Mouse (Mus musculus) megakaryocyte, embryonic 14.5 days (primary cell): Measurements from ENCODE around the gene Ush1c. TPM values are rescaled to one million over a fixed set of nuclear protein-coding genes. Genes with fewer than 3 reads are reported as not detected.

Source experiments
- H3K27me3 ChIP-seq: replicated peaks from 2 replicates; pipeline ENCODE3; 2012; ENCODE audit warnings: inconsistent platforms
- H3K36me3 ChIP-seq: replicated peaks from 2 replicates; pipeline ENCODE3; 2012; ENCODE audit warnings: low read length, inconsistent platforms, mixed read lengths
- H3K4me1 ChIP-seq: 2 replicates; pipeline ENCODE4 v1.6.1; 2012; ENCODE audit warnings: inconsistent platforms
- H3K4me3 ChIP-seq: replicated peaks from 2 replicates; pipeline ENCODE3; 2012; ENCODE audit warnings: moderate library complexity, mild to moderate bottlenecking, inconsistent platforms
- H3K9me3 ChIP-seq: 2 replicates; pipeline ENCODE4 v1.6.1; 2012; ENCODE audit warnings: inconsistent platforms
- FLI1 ChIP-seq: IDR thresholded peaks from 2 replicates; pipeline ENCODE4 v1.6.1; 2012; ENCODE audit warnings: low read length, inconsistent platforms, mixed read lengths
- GATA1 ChIP-seq: IDR thresholded peaks from 3 replicates; pipeline ENCODE4 v1.6.1; 2012; ENCODE audit warnings: mixed read lengths, low read length, inconsistent platforms, borderline replicate concordance
- polyA plus RNA-seq: library from polyadenylated mRNA; stranded (reverse); fragments of >175 nt; gene quantifications from 2 replicates; pipeline ENCODE4 v1.2.3, GENCODE M21; 2012; ENCODE audit warnings: low replicate concordance; ENCODE audit not compliant: insufficient read depth

The Ush1c gene
- polyA plus RNA-seq, 1 experiment: not detected

DNA sequence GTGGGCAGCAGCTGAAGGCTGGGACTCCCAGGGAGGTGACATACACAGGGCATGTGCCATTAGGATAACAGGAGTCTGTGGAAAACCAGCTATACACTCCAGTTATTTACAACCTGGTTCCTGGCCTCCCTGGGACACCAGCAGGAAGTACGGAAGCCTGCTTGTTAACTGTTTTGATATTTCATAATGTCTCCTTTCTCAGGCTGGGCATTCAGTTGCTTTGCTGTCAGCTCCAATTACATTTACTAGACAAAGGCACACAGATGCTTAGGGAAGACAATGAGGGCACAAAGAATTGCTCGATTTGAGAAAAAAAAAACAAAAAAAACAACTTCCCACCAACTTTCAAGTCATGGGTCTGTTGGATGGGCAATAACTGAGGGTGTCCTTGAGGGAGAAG is 21.8 kb downstream of the Ush1c start:
- Histone ChIP-seq H3K36me3 (no peaks in the 10 kb centered on the region), H3K27me3 (peaks cover 70% of the 10 kb centered on the region), H3K4me3 (no peak overlapping the region), H3K4me1 (peaks cover 19% of the 10 kb centered on the region), H3K9me3 (no peaks in the 10 kb centered on the region)
- TF ChIP-seq FLI1 (no peak), GATA1 (no peak)

DNA sequence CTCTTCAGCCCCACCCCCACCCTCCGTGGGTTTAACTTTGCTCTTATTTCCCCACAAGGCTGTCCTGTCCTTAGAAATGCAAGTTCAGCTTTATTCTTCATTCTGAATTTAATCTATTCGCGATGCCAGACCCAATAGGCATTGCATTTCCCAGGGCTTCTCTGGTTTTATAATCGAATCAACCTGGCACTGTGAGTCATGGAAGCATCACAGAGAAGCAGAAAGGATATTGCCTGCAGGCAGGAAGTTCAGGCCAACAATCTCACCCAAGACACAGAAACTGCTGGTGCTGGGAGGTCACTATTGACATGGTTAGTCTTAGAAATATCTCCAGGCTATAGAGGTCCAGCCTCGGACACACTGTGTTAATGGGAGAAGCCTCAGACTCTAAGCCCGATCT is 28.0 kb downstream of the Ush1c start:
- no peaks in the 10 kb centered on the region for H3K9me3 ChIP-seq
- TF ChIP-seq GATA1 (no peak), FLI1 (no peak)
- peaks cover 59% of the 10 kb centered on the region for H3K27me3 ChIP-seq
- no peaks in the 10 kb centered on the region for H3K4me1 ChIP-seq
- no peaks in the 10 kb centered on the region for H3K36me3 ChIP-seq
- H3K4me3 ChIP-seq: no peak overlapping the region

DNA sequence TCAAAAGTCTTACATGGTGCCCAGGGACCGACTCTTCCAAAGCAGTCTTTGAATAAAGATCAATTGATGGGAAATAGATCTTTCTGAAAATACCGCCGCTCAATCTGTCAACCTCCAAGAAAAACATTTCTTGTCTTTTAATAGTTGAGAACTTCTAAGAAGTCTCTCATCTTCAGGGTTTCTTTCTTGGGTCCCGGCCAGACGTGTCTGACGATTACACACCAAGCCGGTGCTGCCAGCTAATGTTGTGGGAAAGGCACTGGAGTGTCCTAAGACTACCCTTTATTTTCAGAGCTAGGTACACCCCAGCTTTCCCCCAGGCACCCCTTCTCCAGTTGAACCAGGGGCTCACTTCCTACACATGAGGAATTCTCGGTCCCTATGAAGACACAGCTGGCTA is 30.2 kb downstream of the Ush1c start:
- no peak for TF ChIP-seq GATA1
- TF ChIP-seq FLI1: no peak
- Histone ChIP-seq H3K4me3 (no peak overlapping the region), H3K4me1 (no peaks in the 10 kb centered on the region), H3K9me3 (no peaks in the 10 kb centered on the region), H3K27me3 (peaks cover 61% of the 10 kb centered on the region), H3K36me3 (no peaks in the 10 kb centered on the region)

DNA sequence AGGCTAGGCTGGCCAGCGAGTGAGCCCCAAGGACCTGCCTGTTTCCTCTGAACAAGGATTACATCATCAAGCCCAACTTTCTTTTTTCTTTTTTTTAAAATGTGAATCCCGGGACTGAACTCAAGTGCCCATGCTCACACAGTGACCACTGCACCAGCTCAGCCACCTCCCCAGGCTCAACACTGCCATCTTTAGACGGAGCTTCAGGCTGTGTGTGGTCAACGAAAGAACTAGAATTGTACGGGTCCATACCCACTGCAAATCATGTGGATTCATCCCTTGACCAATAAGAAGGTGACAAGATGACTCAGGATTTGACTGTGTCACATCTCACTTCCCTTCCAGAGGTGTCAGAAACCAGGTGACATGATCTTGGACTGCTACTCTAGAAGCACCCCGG is 33.5 kb downstream of the Ush1c start:
- Histone ChIP-seq H3K27me3 (peaks cover 70% of the 10 kb centered on the region), H3K4me3 (no peak overlapping the region), H3K36me3 (no peaks in the 10 kb centered on the region)

DNA sequence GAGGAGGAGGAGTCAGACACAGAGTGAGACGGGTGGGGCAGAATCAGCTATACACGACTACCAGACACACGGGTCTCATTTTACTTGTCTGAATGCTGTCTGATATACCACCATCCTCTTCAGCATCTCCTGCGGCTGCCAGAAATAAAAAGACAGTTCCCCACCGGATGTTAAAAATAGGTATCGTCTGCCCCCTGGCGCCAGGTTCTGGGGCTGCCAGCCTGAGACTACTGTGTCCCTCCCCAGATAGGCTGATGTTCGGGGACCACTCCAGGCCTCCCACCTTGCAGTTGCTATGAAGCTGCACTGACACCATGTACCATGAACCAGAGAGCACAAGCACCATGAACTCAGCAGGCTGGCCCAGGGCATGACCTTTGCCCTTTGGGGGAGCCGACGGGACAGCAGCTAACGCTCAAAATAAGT is 34.2 kb downstream of the Ush1c start:
- Histone ChIP-seq H3K4me3 (no peak overlapping the region), H3K4me1 (0 out of 2 replicates have a peak, but pooled peaks cover 3% of the 10 kb centered on the region), H3K36me3 (no peaks in the 10 kb centered on the region), H3K9me3 (no peaks in the 10 kb centered on the region), H3K27me3 (peaks cover 72% of the 10 kb centered on the region)
- TF ChIP-seq FLI1 (no peak), GATA1 (no peak)

More for the DNA sequence above, 33.5 kb downstream of the Ush1c start:
- no peaks in the 10 kb centered on the region for H3K9me3 ChIP-seq
- no peak for TF ChIP-seq GATA1
- TF ChIP-seq FLI1: no peak
- H3K4me1 ChIP-seq: 0 out of 2 replicates have a peak, but pooled peaks cover 3% of the 10 kb centered on the region

DNA sequence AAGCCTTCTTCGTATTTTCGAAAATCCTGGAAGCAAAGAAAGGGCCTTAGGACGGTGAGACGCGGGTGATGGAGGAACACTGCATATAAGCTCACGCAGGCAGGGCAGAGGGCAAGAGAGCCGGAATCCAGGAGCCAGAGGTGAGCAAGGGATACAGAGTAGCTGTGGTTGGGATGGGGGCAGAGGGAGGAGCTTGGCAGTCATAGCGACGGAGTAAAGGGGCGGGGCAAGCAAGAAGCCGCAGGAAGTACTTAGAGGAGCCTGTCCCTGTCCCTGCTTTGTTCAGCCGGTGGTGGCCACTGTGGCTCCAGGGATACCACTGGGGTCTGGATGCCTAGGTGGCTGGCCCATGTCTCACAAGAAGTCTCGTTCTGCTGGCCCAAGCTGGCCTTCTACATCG is 36.7 kb downstream of the Ush1c start:
- Histone ChIP-seq H3K36me3 (no peaks in the 10 kb centered on the region), H3K9me3 (no peaks in the 10 kb centered on the region), H3K4me3 (no peak overlapping the region), H3K27me3 (peaks cover 74% of the 10 kb centered on the region), H3K4me1 (0 out of 2 replicates have a peak, but pooled peaks cover 3% of the 10 kb centered on the region)
- TF ChIP-seq GATA1 (no peak), FLI1 (no peak)

DNA sequence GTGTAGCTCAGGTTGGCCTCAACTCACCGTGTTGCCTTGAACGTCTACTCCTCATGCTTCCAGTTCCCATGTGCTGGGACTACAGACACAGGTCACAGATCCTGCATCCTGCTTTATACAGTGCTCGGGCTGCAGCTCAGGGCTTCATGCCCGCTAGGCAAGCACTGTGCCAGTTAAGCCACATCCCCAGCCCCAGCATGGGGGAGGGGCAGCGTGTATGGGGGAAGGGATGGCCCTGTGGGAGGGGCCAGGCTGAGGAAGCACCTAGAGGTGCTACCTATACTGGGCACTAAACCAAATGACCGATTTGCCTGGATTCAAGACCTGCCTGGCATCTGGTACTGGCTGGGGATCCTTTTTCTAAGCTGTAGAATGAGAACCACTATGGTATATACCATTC is 38.3 kb downstream of the Ush1c start:
- H3K27me3 ChIP-seq: peaks cover 71% of the 10 kb centered on the region
- TF ChIP-seq FLI1: no peak
- TF ChIP-seq GATA1: no peak
- 0 out of 2 replicates have a peak, but pooled peaks cover 3% of the 10 kb centered on the region for H3K4me1 ChIP-seq
- H3K36me3 ChIP-seq: no peaks in the 10 kb centered on the region
- H3K4me3 ChIP-seq: no peak overlapping the region
- H3K9me3 ChIP-seq: no peaks in the 10 kb centered on the region

DNA sequence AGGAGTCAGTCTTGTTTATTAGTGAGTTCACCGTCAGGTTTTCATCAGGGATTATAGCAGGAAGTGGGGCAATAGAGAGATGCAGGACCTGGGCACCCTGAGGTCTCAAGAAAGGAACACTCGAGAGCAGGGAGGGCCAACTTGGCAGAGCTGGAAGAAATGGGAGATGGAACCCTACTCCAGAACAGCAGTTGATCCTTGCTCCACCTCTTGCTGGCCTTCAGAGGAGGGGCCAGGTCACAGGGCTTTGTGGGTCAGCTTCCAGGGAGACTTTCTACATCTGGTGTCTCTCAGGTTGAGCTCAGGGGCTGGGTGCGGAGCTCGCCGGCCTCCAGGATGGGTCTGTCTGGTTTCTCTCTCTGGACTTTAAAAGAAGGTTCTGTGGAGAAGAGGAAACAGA is 42.9 kb downstream of the Ush1c start:
- TF ChIP-seq GATA1: no peak
- no peak for TF ChIP-seq FLI1
- Histone ChIP-seq H3K4me3 (no peak overlapping the region), H3K4me1 (no peaks in the 10 kb centered on the region), H3K27me3 (peaks cover 64% of the 10 kb centered on the region), H3K9me3 (no peaks in the 10 kb centered on the region), H3K36me3 (no peaks in the 10 kb centered on the region)

DNA sequence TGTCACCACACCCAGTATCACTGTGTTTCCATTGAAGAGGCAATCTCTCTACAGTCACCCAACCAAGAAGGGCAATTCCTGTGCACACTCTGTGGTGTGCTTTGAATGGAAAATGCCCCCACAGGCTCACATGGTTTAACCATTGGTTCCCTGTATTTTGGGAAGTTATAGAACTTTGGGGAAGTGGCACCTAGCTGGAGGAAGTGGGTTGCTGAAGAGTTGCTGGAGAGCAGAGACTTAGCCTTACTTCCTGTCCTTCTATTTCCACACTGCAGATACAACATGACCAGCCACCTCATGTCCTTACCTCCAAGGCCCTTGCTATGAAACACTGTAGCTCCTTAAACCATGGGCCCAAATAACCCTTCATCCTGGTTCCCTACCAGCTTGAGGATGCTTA is 54.1 kb downstream of the Ush1c start:
- H3K36me3 ChIP-seq: no peaks in the 10 kb centered on the region
- H3K4me3 ChIP-seq: no peak overlapping the region
- H3K9me3 ChIP-seq: peaks cover 30% of the 10 kb centered on the region
- H3K4me1 ChIP-seq: peaks cover 8% of the 10 kb centered on the region; the same call in 1 of the 2 replicates
- TF ChIP-seq FLI1 (no peak), GATA1 (no peak)
- peaks cover 56% of the 10 kb centered on the region for H3K27me3 ChIP-seq

DNA sequence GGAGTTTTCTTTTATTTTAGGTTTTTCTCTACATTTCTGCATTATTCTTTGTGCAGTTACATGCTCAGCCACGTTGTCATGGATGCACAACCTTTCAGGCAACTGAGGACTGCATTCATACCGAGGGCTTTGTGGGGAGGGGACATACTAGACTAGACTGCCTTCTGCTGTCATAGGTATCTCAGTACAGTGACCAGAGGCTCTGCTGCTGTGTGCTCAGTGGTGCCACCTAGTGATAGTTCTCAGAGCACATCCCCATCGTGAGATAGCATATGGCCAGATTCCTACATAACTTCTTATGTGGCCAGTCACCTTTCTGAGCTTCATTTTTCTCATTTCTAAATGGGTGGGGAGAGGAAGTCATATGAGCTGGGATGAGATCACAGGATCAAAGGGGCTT is 56.7 kb downstream of the Ush1c start:
- Histone ChIP-seq H3K4me3 (no peak overlapping the region), H3K36me3 (no peaks in the 10 kb centered on the region), H3K9me3 (peaks cover 30% of the 10 kb centered on the region), H3K27me3 (peaks cover 77% of the 10 kb centered on the region), H3K4me1 (peaks cover 8% of the 10 kb centered on the region; the same call in 1 of the 2 replicates)
- TF ChIP-seq GATA1 (no peak), FLI1 (no peak)
